Mouse (Mus musculus) small intestine, adult 2 months (tissue): ENCODE results near the gene Ttc21a. TPM values are rescaled to one million over a fixed set of nuclear protein-coding genes. Genes with fewer than 3 reads are reported as not detected.
A peak's percentile ranks its signal among the peaks of the same experiment; 100 is the strongest.

Source experiments
- H3K27ac ChIP-seq: fragments of 200-500 bp; 2 replicates; pipeline ENCODE4 v1.5.1; 2012; ENCODE audit warnings: low read depth, low read length, control low read depth, inconsistent platforms; ENCODE audit not compliant: insufficient read depth
- H3K27me3 ChIP-seq: fragments of 200-500 bp; 2 replicates; pipeline ENCODE4 v1.6.1; 2012; ENCODE audit warnings: mild to moderate bottlenecking, moderate library complexity, low read length, inconsistent platforms; ENCODE audit not compliant: control insufficient read depth, insufficient read depth
- H3K36me3 ChIP-seq: fragments of 200-500 bp; 2 replicates; pipeline ENCODE4 v1.6.1; 2012; ENCODE audit warnings: mild to moderate bottlenecking, low read length, control low read depth, inconsistent platforms; ENCODE audit not compliant: control insufficient read depth, insufficient read depth
- H3K4me1 ChIP-seq: fragments of 200-500 bp; 2 replicates; pipeline ENCODE4 v1.6.1; 2012; ENCODE audit warnings: low read length, inconsistent platforms, mixed read lengths; ENCODE audit not compliant: control insufficient read depth, insufficient read depth, insufficient read length
- H3K4me3 ChIP-seq: fragments of 200-500 bp; 2 replicates; pipeline ENCODE4 v1.5.1; 2012; ENCODE audit warnings: low read depth, mild to moderate bottlenecking, control low read depth, inconsistent platforms, low read length, moderate library complexity
- CTCF ChIP-seq: fragments of 200-500 bp; IDR thresholded peaks from 2 replicates; pipeline ENCODE4 v1.5.1; 2012; ENCODE audit warnings: low read depth, mild to moderate bottlenecking, control low read depth, inconsistent platforms, low read length, moderate library complexity, mixed read lengths; ENCODE audit not compliant: insufficient replicate concordance, insufficient read length; ENCODE audit errors: extremely low read depth
- POLR2A ChIP-seq: fragments of 200-500 bp; IDR thresholded peaks from 2 replicates; pipeline ENCODE4 v1.6.1; 2012; ENCODE audit warnings: low read depth, mild to moderate bottlenecking, control low read depth, inconsistent platforms, low read length, moderate library complexity
- WGBS: fragments of 180-500 bp; shearing (Covaris S2); methylation state at CpG from one replicate; pipeline ENCODE4 v1.1.7; 2018; 5-methylcytosine and 5-hydroxymethylcytosine counted together
- polyA plus RNA-seq: library from polyadenylated mRNA; depleted of rRNA; stranded (reverse); fragments of >200 nt; gene quantifications from 2 replicates; pipeline ENCODE4 v1.2.3, GENCODE M21; 2012; rRNA removed

Gene Ttc21a
- polyA plus RNA-seq, result not detected in 2 replicates

DNA sequence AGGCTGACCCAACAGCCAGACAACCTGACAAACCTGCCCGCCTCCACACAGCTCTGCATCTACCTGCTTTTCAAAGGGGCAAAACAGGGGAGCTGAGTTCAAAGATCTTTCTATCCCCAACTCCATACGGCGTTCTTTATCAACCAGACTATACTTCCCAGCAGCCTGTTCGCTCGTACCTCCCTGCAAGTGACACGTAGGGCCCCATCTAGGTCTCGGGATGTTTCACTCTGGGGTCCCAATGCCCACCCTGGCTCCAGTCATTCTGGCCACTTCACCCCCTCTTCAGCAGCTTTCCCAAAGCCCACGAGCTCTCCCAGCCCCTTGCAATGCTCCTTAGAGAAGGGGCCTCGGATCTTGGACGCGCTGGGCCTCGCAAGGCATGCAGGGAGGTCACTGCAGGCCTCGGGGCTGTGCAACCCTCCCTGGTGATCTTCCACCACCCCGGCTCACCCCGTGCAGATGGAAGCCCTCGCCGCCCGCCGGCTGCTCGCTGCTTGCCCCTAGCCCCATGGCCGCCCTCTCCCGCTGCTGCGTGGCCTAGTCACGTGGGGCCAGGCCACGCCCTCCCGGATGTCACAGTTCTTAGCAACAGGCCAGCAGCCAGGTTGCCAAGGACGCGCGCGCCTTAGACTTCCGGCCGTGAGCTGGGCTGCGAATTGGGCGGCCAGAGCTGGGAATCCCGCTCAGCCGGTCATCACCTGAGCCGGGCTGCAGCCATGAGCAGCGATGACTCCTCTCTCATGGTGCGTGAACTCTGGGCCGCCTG is at the start of gene Ttc21a, which contains the start of gene Gorasp1:
Gene Ttc21a (plus strand): TSS at position 602 of the 769 bp plus-strand sequence.
Gene Gorasp1 (minus strand): TSS at position 561 of the 769 bp plus-strand sequence.
- peak within 1 kb of the TSS; percentile 98 for H3K4me3 ChIP-seq
- no peaks in the 10 kb centered on the region for H3K36me3 ChIP-seq
- TF ChIP-seq POLR2A (peak; percentile 38), CTCF (no peak)
- no peaks in the 10 kb centered on the region for H3K27me3 ChIP-seq
- WGBS, result under 1% methylated on average over 40 of the region's 40 CpGs
- peaks cover 31% of the 10 kb centered on the region for H3K4me1 ChIP-seq
- H3K27ac ChIP-seq, result peak within 1 kb of the TSS; percentile 65

DNA sequence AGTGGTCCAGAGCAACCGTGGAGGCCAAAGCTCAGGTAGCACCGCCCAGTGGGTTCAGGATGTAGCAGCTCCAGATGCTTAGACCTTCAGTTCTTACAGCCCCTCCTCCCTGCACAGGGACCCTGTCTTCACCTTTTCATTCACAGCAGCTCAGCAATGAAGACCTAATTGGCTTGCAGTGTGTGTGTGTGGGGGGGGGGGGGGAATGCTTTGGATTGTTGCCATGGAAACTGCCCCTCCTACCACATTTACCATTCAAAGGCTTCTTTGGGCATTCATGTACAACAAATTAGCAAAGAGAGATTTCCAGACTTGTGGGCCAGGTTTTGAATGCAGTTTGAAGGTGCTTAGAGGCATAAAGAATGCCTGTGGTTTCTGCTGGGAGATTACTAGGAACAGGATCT is 48.6 kb upstream of the Ttc21a start:
- H3K36me3 ChIP-seq, result no peaks in the 10 kb centered on the region
- H3K4me1 ChIP-seq, result no peaks in the 10 kb centered on the region
- no peak overlapping the region for H3K4me3 ChIP-seq
- no peak overlapping the region for H3K27ac ChIP-seq
- WGBS, result 58% methylated on average over 2 of the region's 2 CpGs
- TF ChIP-seq CTCF, result no peak
- TF ChIP-seq POLR2A, result no peak
- no peaks in the 10 kb centered on the region for H3K27me3 ChIP-seq

DNA sequence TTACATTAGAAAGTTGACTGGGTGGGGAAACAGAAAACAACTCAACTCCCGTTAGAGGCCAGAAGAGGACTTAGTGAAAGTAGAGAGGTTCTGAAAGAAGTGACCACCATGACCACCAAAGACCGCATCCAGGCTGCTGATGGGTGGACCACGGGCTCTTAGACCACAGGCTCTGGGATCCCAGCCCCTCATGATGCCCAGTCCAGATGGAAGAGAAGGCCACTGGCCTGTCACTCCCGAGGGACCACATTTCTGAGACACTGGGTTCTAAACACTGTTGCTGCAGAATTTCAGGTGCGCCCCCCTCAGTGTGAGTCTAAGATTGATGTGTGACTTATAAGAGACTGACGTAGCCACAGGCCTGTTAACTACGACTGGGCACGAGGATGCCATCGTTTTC is 48.0 kb upstream of the Ttc21a start:
- H3K36me3 ChIP-seq, result no peaks in the 10 kb centered on the region
- no peaks in the 10 kb centered on the region for H3K27me3 ChIP-seq
- no peak overlapping the region for H3K4me3 ChIP-seq
- no peak overlapping the region for H3K27ac ChIP-seq
- TF ChIP-seq CTCF, result no peak
- TF ChIP-seq POLR2A, result no peak
- WGBS, result 88% methylated on average over 9 of the region's 9 CpGs
- no peaks in the 10 kb centered on the region for H3K4me1 ChIP-seq

DNA sequence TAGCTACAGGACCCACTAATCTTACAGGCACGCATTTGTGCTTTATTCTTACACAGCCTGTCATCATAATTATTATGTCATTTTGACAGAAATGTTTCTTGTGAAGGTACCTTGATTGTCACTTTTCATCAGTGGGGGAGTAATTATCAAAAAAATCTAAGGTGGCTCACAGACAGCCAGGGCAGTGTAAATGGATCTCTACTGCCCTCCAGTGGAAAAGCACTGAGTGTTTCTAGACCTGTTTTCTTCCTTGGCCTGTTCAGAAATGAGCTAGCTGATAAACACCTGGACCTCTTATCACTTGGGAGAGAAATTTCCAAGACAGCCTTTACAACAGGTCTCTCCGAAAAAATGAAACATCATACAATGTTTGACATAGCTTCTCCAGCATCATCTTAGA is 46.7 kb upstream of the Ttc21a start:
- Histone ChIP-seq H3K4me1 (peaks cover 3% of the 10 kb centered on the region; the same call in 1 of the 2 replicates), H3K4me3 (no peak overlapping the region), H3K36me3 (no peaks in the 10 kb centered on the region), H3K27me3 (no peaks in the 10 kb centered on the region), H3K27ac (no peak overlapping the region)
- WGBS, result 45% methylated on average over 2 of the region's 2 CpGs
- TF ChIP-seq CTCF, result no peak
- TF ChIP-seq POLR2A, result no peak

DNA sequence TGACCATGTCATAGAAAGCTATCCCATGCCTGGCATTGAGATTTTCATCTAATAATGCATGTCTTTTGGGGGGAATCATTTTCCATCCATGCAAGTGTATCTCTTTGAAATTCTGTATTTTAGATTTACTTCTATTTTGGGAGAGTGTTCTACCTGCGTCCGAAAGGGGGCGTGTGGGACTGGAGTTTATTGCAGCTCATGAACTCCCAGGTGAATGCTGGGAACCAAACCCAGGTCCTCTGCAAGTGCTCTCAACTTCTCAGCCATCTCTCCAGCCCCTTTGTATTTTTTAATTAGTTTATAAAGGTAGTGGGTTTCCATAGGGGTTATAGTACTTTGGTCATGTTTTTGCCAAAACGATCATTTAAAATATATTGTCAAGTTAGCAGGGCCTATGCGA is 43.5 kb upstream of the Ttc21a start:
- H3K4me1 ChIP-seq, result peaks cover 3% of the 10 kb centered on the region; the same call in 1 of the 2 replicates
- 90% methylated on average over 5 of the region's 5 CpGs for WGBS
- H3K4me3 ChIP-seq, result no peak overlapping the region
- no peaks in the 10 kb centered on the region for H3K27me3 ChIP-seq
- TF ChIP-seq CTCF (no peak), POLR2A (no peak)
- H3K36me3 ChIP-seq, result no peaks in the 10 kb centered on the region
- no peak overlapping the region for H3K27ac ChIP-seq

DNA sequence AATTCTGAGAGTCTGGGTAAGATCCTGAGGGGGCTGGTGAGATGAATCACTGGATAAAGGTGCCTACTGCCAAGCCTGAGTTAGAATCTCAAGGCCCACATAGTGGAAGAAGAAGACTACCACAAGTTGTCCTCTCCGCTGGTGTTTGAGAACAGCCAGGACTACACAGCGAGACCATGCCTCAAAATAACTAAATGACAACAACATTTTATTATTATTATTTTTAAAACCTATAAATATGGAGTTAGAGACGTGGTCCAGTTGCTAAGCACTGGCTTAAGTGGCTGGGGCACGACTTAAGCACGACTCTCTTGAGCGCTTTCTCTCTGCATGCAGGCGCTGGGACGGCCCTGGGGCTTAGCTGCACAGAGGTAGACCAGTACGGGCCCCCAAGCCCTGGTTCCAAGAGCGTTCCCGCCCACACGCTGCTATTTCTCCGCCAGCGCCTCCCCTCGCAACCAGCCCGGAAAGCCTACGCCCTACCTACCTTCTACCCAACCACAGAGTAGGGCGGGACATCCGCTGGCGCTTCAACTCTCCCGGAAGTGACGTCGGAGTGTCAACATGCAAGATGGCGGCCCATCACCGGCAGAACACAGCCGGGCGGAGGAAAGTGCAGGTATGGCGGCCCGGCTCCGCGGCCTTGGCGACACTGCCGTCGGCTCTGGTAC is 42.9 kb upstream of the Ttc21a start, which contains the start of gene Wdr48:
Gene Wdr48 (plus strand): TSS at position 540 of the 671 bp plus-strand sequence.
- Histone ChIP-seq H3K27ac (no peak within 1 kb of the TSS; the same call in 1 of the 2 replicates), H3K4me3 (peak within 1 kb of the TSS; percentile 93), H3K36me3 (no peaks in the 10 kb centered on the region), H3K4me1 (peaks cover 3% of the 10 kb centered on the region; the same call in 1 of the 2 replicates), H3K27me3 (no peaks in the 10 kb centered on the region)
- TF ChIP-seq POLR2A, result peak; percentile 77
- TF ChIP-seq CTCF, result no peak
- 3% methylated on average over 34 of the region's 34 CpGs for WGBS

DNA sequence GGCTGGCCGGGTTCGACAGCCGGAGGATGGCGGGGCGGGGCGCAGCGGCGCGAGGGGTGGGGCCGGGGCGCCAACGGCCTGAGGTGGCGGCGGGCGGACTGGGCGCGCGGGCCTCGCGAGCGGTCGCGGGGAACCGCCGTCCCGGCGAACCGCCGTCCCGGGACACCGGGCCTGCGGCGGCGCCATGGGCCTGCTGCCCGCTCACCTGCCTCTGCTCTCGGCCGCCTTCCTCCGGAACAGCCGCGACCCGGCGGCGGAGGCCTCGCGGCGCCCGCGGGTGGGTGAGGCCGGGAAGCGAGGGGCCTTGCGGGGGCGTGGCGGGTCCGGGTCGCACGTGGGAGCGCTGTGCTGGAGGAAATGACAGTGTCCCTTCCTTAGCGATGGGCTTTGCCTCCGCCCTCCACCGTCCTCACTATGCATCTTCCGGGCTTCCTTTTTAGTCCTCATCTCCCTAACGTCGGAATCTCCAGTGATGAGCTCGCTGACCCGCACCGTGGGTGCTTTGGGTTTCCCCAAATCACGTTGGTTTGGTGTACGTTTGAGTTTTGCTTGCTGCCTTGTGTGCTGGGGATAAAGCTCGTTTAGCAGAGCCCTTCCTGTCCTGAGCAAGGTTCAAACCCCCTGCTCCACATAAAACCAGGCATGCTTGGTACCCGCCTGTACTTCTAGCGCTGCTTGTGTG is 42.2 kb upstream of the Ttc21a start:
- H3K4me1 ChIP-seq, result peaks cover 3% of the 10 kb centered on the region; the same call in 1 of the 2 replicates
- no peaks in the 10 kb centered on the region for H3K27me3 ChIP-seq
- no peaks in the 10 kb centered on the region for H3K36me3 ChIP-seq
- whole genome bisulfite sequencing, result 1% methylated on average over 71 of the region's 71 CpGs
- TF ChIP-seq POLR2A (no peak), CTCF (no peak)
- H3K4me3 ChIP-seq, result peak overlapping the region; percentile 93
- H3K27ac ChIP-seq, result no peak overlapping the region; the same call in 1 of the 2 replicates
